Mouse (Mus musculus): ENCODE data around the gene Acat1. TPM values are rescaled to one million over a fixed set of nuclear protein-coding genes. Genes with fewer than 3 reads are reported as not detected.

Gene Acat1
- 178 and 193 TPM in 2 replicates for polyA plus RNA-seq (2014; fragmentation: Nextera tagmentation; extraction: Ambion mirVana)

GRCm38 (mm10) chr9:53609968-53610781, at the start of gene Acat1:
Acat1 (minus strand) TSS chr9:53610382.
- Histone ChIP-seq H3K4me1 (ENCODE audit: control insufficient read depth, insufficient read depth, low read length) (0 out of 2 replicates have a peak, but pooled peaks cover 5% of the 10 kb centered on the region), H3K4me3 (ENCODE audit: low read depth, low read length) (peak within 1 kb of the TSS; percentile 76), H3K9ac (replicated peaks; ENCODE audit: low read depth, low read length) (peak within 1 kb of the TSS; percentile 90), H3K36me3 (ENCODE audit: control insufficient read depth, insufficient read depth, low read length) (no peaks in the 10 kb centered on the region), H3K27ac (ENCODE audit: low read depth, low read length) (peak within 1 kb of the TSS; percentile 78), H3K9me3 (ENCODE audit: control insufficient read depth, low read length) (no peaks in the 10 kb centered on the region), H3K27me3 (ENCODE audit: control insufficient read depth, insufficient read depth, low read length) (no peaks in the 10 kb centered on the region), H3K4me2 (ENCODE audit: low read depth, low read length) (peak within 1 kb of the TSS; percentile 81)
- ATAC-seq (ENCODE audit: low read depth), result peak; percentile 99
- WGBS, result 5% methylated on average over 51 of the region's 52 CpGs

- H3K27ac ChIP-seq (ENCODE audit: low read depth, low read length), result no peak overlapping the region
- no peak overlapping the region for H3K4me2 ChIP-seq (ENCODE audit: low read depth, low read length)
- 95% methylated on average over 6 of the region's 6 CpGs for WGBS
- no peak for ATAC-seq (ENCODE audit: low read depth)
- H3K9ac ChIP-seq (replicated peaks; ENCODE audit: low read depth, low read length), result no peak overlapping the region
- no peak overlapping the region for H3K4me3 ChIP-seq (ENCODE audit: low read depth, low read length)
- no peaks in the 10 kb centered on the region for H3K27me3 ChIP-seq (ENCODE audit: control insufficient read depth, insufficient read depth, low read length)
- H3K4me1 ChIP-seq (ENCODE audit: control insufficient read depth, insufficient read depth, low read length), result no peaks in the 10 kb centered on the region
- H3K36me3 ChIP-seq (ENCODE audit: control insufficient read depth, insufficient read depth, low read length), result peaks cover 50% of the 10 kb centered on the region
- no peaks in the 10 kb centered on the region for H3K9me3 ChIP-seq (ENCODE audit: control insufficient read depth, low read length)
Measured at GRCm38 (mm10) chr9:53634796-53635195, 24.6 kb upstream of the Acat1 start.

DNA sequence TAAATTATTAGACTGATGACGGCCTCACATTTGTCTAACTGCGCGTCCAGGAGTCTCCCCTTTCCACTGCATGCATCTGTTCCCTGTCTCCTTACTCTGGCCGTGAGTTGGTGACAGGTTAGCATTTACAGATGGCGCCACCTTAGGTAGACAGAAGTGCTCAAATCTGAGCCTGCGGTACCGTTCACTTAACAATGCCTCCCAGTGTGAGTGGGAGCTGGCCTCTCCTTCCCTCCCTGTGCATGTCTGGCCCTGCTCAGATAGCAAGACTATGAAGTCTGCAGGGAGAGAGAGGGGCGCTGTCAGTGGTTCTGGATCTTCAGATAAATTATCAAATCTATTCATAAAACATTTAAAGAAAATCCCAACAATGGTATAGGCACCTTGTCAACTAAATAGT, 5.1 kb upstream of the Acat1 start:
- WGBS, result 86% methylated on average over 8 of the region's 8 CpGs
- Histone ChIP-seq H3K9ac (replicated peaks; ENCODE audit: low read depth, low read length) (no peak overlapping the region), H3K4me1 (ENCODE audit: control insufficient read depth, insufficient read depth, low read length) (no peaks in the 10 kb centered on the region), H3K4me2 (ENCODE audit: low read depth, low read length) (no peak overlapping the region), H3K9me3 (ENCODE audit: control insufficient read depth, low read length) (no peaks in the 10 kb centered on the region), H3K4me3 (ENCODE audit: low read depth, low read length) (no peak overlapping the region), H3K36me3 (ENCODE audit: control insufficient read depth, insufficient read depth, low read length) (peaks cover 18% of the 10 kb centered on the region; the same call in 1 of the 2 replicates), H3K27ac (ENCODE audit: low read depth, low read length) (no peak overlapping the region), H3K27me3 (ENCODE audit: control insufficient read depth, insufficient read depth, low read length) (no peaks in the 10 kb centered on the region)
- no peak for ATAC-seq (ENCODE audit: low read depth)

DNA sequence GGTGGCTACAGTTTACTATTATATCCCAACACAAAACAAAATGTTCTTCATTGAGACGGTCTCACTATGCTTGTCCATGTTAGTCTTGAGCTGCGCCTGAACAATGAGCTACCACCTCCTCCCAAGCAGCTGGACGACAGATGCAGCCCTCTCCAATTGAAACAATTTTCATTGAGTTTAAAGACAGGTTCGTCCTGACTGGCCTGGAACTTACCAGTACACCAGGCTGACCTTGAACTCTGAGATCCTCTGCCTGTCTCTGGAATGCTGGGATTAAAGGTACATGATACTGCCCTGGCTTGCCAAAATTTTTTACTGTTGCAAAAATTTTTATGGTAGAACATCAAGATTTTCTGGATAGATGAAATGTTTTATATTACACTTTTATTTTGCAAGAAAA, 4.1 kb upstream of the Acat1 start:
- H3K27me3 ChIP-seq (ENCODE audit: control insufficient read depth, insufficient read depth, low read length), result no peaks in the 10 kb centered on the region
- no peak overlapping the region for H3K27ac ChIP-seq (ENCODE audit: low read depth, low read length)
- H3K36me3 ChIP-seq (ENCODE audit: control insufficient read depth, insufficient read depth, low read length), result peaks cover 16% of the 10 kb centered on the region; the same call in 1 of the 2 replicates
- H3K4me2 ChIP-seq (ENCODE audit: low read depth, low read length), result no peak overlapping the region
- ATAC-seq (ENCODE audit: low read depth), result no peak
- no peak overlapping the region for H3K4me3 ChIP-seq (ENCODE audit: low read depth, low read length)
- no peak overlapping the region for H3K9ac ChIP-seq (replicated peaks; ENCODE audit: low read depth, low read length)
- no peaks in the 10 kb centered on the region for H3K9me3 ChIP-seq (ENCODE audit: control insufficient read depth, low read length)
- 0 out of 2 replicates have a peak, but pooled peaks cover 2% of the 10 kb centered on the region for H3K4me1 ChIP-seq (ENCODE audit: control insufficient read depth, insufficient read depth, low read length)
- 86% methylated on average over 4 of the region's 4 CpGs for WGBS

DNA sequence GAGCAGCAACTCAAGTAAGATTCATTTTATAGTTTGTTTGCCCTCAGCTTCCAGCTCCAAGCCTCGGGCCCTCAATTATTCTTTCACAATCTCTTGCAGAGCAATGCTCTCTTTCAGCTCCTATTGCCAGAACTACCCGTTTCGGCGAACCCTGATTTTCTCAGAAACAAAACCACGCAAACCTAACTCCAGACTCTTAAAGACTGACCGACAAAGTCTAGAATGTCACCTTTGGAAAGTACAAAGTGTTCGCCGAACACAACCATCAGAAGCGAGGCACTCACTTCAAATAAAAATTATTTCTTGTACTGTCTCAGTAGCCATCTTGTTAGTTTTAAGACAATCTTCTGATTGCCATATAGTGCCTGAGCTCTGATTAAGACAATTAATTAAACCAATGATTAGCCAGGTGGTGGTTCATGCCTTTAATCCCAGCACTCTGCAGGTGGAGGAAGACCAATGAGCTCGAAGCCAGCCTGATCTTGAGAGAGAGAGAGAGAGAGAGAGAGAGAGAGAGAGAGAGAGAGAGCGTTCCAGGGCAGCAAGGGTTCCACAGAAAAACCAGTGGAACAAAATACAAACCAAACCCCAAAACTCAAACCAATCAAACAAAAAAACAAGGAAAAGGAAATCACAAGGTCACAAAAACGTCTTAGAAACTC, 745 bp downstream of the Acat1 start:
- H3K4me2 ChIP-seq (ENCODE audit: low read depth, low read length), result peak overlapping the region; percentile 81
- H3K27me3 ChIP-seq (ENCODE audit: control insufficient read depth, insufficient read depth, low read length), result no peaks in the 10 kb centered on the region
- no peaks in the 10 kb centered on the region for H3K36me3 ChIP-seq (ENCODE audit: control insufficient read depth, insufficient read depth, low read length)
- H3K27ac ChIP-seq (ENCODE audit: low read depth, low read length), result peak overlapping the region; percentile 78
- 74% methylated on average over 12 of the region's 12 CpGs for WGBS
- no peak for ATAC-seq (ENCODE audit: low read depth)
- peak overlapping the region; percentile 90 for H3K9ac ChIP-seq (replicated peaks; ENCODE audit: low read depth, low read length)
- 0 out of 2 replicates have a peak, but pooled peaks cover 5% of the 10 kb centered on the region for H3K4me1 ChIP-seq (ENCODE audit: control insufficient read depth, insufficient read depth, low read length)
- no peaks in the 10 kb centered on the region for H3K9me3 ChIP-seq (ENCODE audit: control insufficient read depth, low read length)
- peak overlapping the region; percentile 76 for H3K4me3 ChIP-seq (ENCODE audit: low read depth, low read length)

GRCm38 (mm10) chr9:53607816-53608215, 2.4 kb downstream of the Acat1 start:
- no peak for ATAC-seq (ENCODE audit: low read depth)
- Histone ChIP-seq H3K9me3 (ENCODE audit: control insufficient read depth, low read length) (no peaks in the 10 kb centered on the region), H3K9ac (replicated peaks; ENCODE audit: low read depth, low read length) (no peak overlapping the region), H3K36me3 (ENCODE audit: control insufficient read depth, insufficient read depth, low read length) (no peaks in the 10 kb centered on the region), H3K4me3 (ENCODE audit: low read depth, low read length) (no peak overlapping the region), H3K4me1 (ENCODE audit: control insufficient read depth, insufficient read depth, low read length) (0 out of 2 replicates have a peak, but pooled peaks cover 5% of the 10 kb centered on the region), H3K27me3 (ENCODE audit: control insufficient read depth, insufficient read depth, low read length) (no peaks in the 10 kb centered on the region), H3K4me2 (ENCODE audit: low read depth, low read length) (no peak overlapping the region), H3K27ac (ENCODE audit: low read depth, low read length) (no peak overlapping the region)
- 95% methylated on average over 4 of the region's 4 CpGs for WGBS

DNA sequence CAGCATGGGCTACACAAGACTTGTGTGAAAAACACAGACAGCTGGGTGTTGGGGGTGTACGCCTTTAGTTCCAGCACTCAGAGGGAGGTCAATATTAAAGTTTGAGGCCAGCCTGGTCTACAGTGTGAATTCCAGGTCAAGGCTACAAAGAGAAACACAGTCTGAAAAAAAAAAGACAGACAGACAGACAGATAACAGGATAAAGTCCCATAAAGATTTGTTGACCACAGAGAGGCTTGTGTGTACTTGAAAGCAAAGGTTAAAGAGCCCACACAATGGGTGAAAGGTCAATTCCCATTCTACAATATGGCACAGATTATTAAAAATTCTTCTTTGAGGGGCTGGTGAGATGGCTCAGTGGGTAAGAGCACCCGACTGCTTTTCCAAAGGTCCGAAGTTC, 3.0 kb downstream of the Acat1 start:
- 0 out of 2 replicates have a peak, but pooled peaks cover 5% of the 10 kb centered on the region for H3K4me1 ChIP-seq (ENCODE audit: control insufficient read depth, insufficient read depth, low read length)
- H3K36me3 ChIP-seq (ENCODE audit: control insufficient read depth, insufficient read depth, low read length), result no peaks in the 10 kb centered on the region
- H3K9me3 ChIP-seq (ENCODE audit: control insufficient read depth, low read length), result no peaks in the 10 kb centered on the region
- no peaks in the 10 kb centered on the region for H3K27me3 ChIP-seq (ENCODE audit: control insufficient read depth, insufficient read depth, low read length)
- H3K4me2 ChIP-seq (ENCODE audit: low read depth, low read length), result no peak overlapping the region
- no peak for ATAC-seq (ENCODE audit: low read depth)
- no peak overlapping the region for H3K27ac ChIP-seq (ENCODE audit: low read depth, low read length)
- 95% methylated on average over 3 of the region's 3 CpGs for WGBS
- no peak overlapping the region for H3K4me3 ChIP-seq (ENCODE audit: low read depth, low read length)
- no peak overlapping the region for H3K9ac ChIP-seq (replicated peaks; ENCODE audit: low read depth, low read length)

GRCm38 (mm10) chr9:53604954-53605353, 5.2 kb downstream of the Acat1 start:
- Histone ChIP-seq H3K27me3 (ENCODE audit: control insufficient read depth, insufficient read depth, low read length) (no peaks in the 10 kb centered on the region), H3K4me3 (ENCODE audit: low read depth, low read length) (no peak overlapping the region), H3K27ac (ENCODE audit: low read depth, low read length) (no peak overlapping the region), H3K9ac (replicated peaks; ENCODE audit: low read depth, low read length) (no peak overlapping the region), H3K36me3 (ENCODE audit: control insufficient read depth, insufficient read depth, low read length) (no peaks in the 10 kb centered on the region), H3K4me2 (ENCODE audit: low read depth, low read length) (no peak overlapping the region), H3K9me3 (ENCODE audit: control insufficient read depth, low read length) (no peaks in the 10 kb centered on the region), H3K4me1 (ENCODE audit: control insufficient read depth, insufficient read depth, low read length) (0 out of 2 replicates have a peak, but pooled peaks cover 5% of the 10 kb centered on the region)
- no peak for ATAC-seq (ENCODE audit: low read depth)
- WGBS, result 92% methylated on average over 5 of the region's 5 CpGs

- no peaks in the 10 kb centered on the region for H3K9me3 ChIP-seq (ENCODE audit: control insufficient read depth, low read length)
- H3K4me3 ChIP-seq (ENCODE audit: low read depth, low read length), result no peak overlapping the region
- 89% methylated on average over 3 of the region's 3 CpGs for WGBS
- no peak overlapping the region for H3K27ac ChIP-seq (ENCODE audit: low read depth, low read length)
- no peaks in the 10 kb centered on the region for H3K27me3 ChIP-seq (ENCODE audit: control insufficient read depth, insufficient read depth, low read length)
- no peak overlapping the region for H3K9ac ChIP-seq (replicated peaks; ENCODE audit: low read depth, low read length)
- no peak overlapping the region for H3K4me2 ChIP-seq (ENCODE audit: low read depth, low read length)
- H3K36me3 ChIP-seq (ENCODE audit: control insufficient read depth, insufficient read depth, low read length), result no peaks in the 10 kb centered on the region
- ATAC-seq (ENCODE audit: low read depth), result no peak
- no peaks in the 10 kb centered on the region for H3K4me1 ChIP-seq (ENCODE audit: control insufficient read depth, insufficient read depth, low read length)
Measured at GRCm38 (mm10) chr9:53603849-53604248, 6.3 kb downstream of the Acat1 start.

Data from neural tube, embryonic 14.5 days (tissue).